Mouse (Mus musculus) neural tube, embryonic 15.5 days (tissue): ENCODE results near the gene Gsta2. TPM values are rescaled to one million over a fixed set of nuclear protein-coding genes. Genes with fewer than 3 reads are reported as not detected.
"Not testable (repeated sequence)": the region's sequence is repeated elsewhere in the genome, so short reads cannot be mapped to it uniquely, and the experiment has no call there.

Source experiments
- ATAC-seq: fragments of 200-750 bp; cut with Nextera tagmentation; 2 replicates; pipeline ENCODE4 v1.8.0; 2017; ENCODE audit warnings: mild to moderate bottlenecking, moderate TSS enrichment, moderate library complexity; ENCODE audit not compliant: low FRiP score
- H3K27ac ChIP-seq: fragments of 300-500 bp; sonication (generic); replicated peaks from 2 replicates; pipeline ENCODE4 v1.5.1; 2015; ENCODE audit warnings: mild to moderate bottlenecking, inconsistent platforms
- H3K27me3 ChIP-seq: fragments of 300-500 bp; sonication (generic); replicated peaks from 2 replicates; pipeline ENCODE4 v1.6.1; 2015; ENCODE audit warnings: inconsistent platforms
- H3K36me3 ChIP-seq: fragments of 300-500 bp; sonication (generic); 2 replicates; pipeline ENCODE4 v1.6.1; 2015; ENCODE audit warnings: inconsistent platforms
- H3K4me1 ChIP-seq: fragments of 300-500 bp; sonication (generic); 2 replicates; pipeline ENCODE4 v1.6.1; 2015; ENCODE audit warnings: inconsistent platforms
- H3K4me2 ChIP-seq: fragments of 300-500 bp; sonication (generic); 2 replicates; pipeline ENCODE4 v1.6.1; 2015; ENCODE audit warnings: inconsistent platforms, mild to moderate bottlenecking, moderate library complexity
- H3K4me3 ChIP-seq: fragments of 300-500 bp; sonication (generic); replicated peaks from 2 replicates; pipeline ENCODE4 v1.5.1; 2015; ENCODE audit warnings: mild to moderate bottlenecking, inconsistent platforms
- H3K9ac ChIP-seq: fragments of 300-500 bp; sonication (generic); replicated peaks from 2 replicates; pipeline ENCODE4 v1.6.1; 2015; ENCODE audit warnings: mild to moderate bottlenecking, inconsistent platforms
- H3K9me3 ChIP-seq: fragments of 300-500 bp; sonication (generic); replicated peaks from 2 replicates; pipeline ENCODE4 v1.6.1; 2016; ENCODE audit warnings: inconsistent platforms
- whole genome bisulfite sequencing: fragments of 180-500 bp; shearing (Covaris S2); methylation state at CpG from one replicate; pipeline ENCODE4 v1.1.7; 2015; ENCODE audit warnings: mixed read lengths; 5-methylcytosine and 5-hydroxymethylcytosine counted together
- polyA plus RNA-seq: library from polyadenylated mRNA; unstranded; fragments of >200 nt; fragmentation: Nextera tagmentation; extraction: Ambion mirVana; gene quantifications from 2 replicates; pipeline ENCODE4 v1.2.1, GENCODE M21; 2015

The Gsta2 gene
- polyA plus RNA-seq, 1 experiment from 2014 or later = not detected

GRCm38 (mm10) chr9:78363374-78363773 is 7.8 kb upstream of the Gsta2 start:
- no peak for ATAC-seq
- WGBS = 78% methylated on average over 6 of the region's 6 CpGs

GRCm38 (mm10) chr9:78360484-78360872 is 4.9 kb upstream of the Gsta2 start:
- no peak overlapping the region for H3K4me3 ChIP-seq
- H3K4me2 ChIP-seq = no peak overlapping the region
- H3K36me3 ChIP-seq = no peaks in the 10 kb centered on the region
- no peaks in the 10 kb centered on the region for H3K27me3 ChIP-seq
- 49% methylated on average over 2 of the region's 2 CpGs for WGBS
- H3K9ac ChIP-seq = no peak overlapping the region
- H3K27ac ChIP-seq = no peak overlapping the region
- H3K4me1 ChIP-seq = no peaks in the 10 kb centered on the region
- H3K9me3 ChIP-seq = no peaks in the 10 kb centered on the region
- ATAC-seq = no peak

More at GRCm38 (mm10) chr9:78363374-78363773, 7.8 kb upstream of the Gsta2 start:
- Histone ChIP-seq H3K27ac (no peak overlapping the region), H3K9me3 (no peaks in the 10 kb centered on the region), H3K4me1 (no peaks in the 10 kb centered on the region), H3K9ac (no peak overlapping the region), H3K4me3 (no peak overlapping the region), H3K27me3 (no peaks in the 10 kb centered on the region), H3K36me3 (no peaks in the 10 kb centered on the region), H3K4me2 (no peak overlapping the region)

GRCm38 (mm10) chr9:78359750-78360483 is 4.3 kb upstream of the Gsta2 start:
- Histone ChIP-seq H3K36me3 (no peaks in the 10 kb centered on the region), H3K9me3 (no peaks in the 10 kb centered on the region), H3K27me3 (no peaks in the 10 kb centered on the region), H3K27ac (no peak overlapping the region), H3K9ac (no peak overlapping the region), H3K4me3 (no peak overlapping the region), H3K4me2 (no peak overlapping the region), H3K4me1 (no peaks in the 10 kb centered on the region)
- WGBS = 88% methylated on average over 6 of the region's 6 CpGs
- ATAC-seq = no peak

- no peaks in the 10 kb centered on the region for H3K27me3 ChIP-seq
- no peak overlapping the region for H3K9ac ChIP-seq
- ATAC-seq = no peak
- H3K27ac ChIP-seq = no peak overlapping the region
- H3K36me3 ChIP-seq = no peaks in the 10 kb centered on the region
- WGBS = 14% methylated on average over 9 of the region's 9 CpGs
- H3K4me1 ChIP-seq = no peaks in the 10 kb centered on the region
- no peaks in the 10 kb centered on the region for H3K9me3 ChIP-seq
- no peak overlapping the region for H3K4me3 ChIP-seq
- H3K4me2 ChIP-seq = no peak overlapping the region
These were observed 2.5 kb upstream of the Gsta2 start for GRCm38 (mm10) chr9:78358053-78358452.

GRCm38 (mm10) chr9:78354665-78355578 is 666 bp downstream of the Gsta2 start:
- Histone ChIP-seq H3K4me3 (no peak overlapping the region), H3K27ac (no peak overlapping the region), H3K4me2 (no peak overlapping the region), H3K9ac (no peak overlapping the region), H3K27me3 (no peaks in the 10 kb centered on the region), H3K9me3 (no peaks in the 10 kb centered on the region), H3K4me1 (no peaks in the 10 kb centered on the region), H3K36me3 (no peaks in the 10 kb centered on the region)
- ATAC-seq = no peak
- 79% methylated on average over 11 of the region's 11 CpGs for WGBS

GRCm38 (mm10) chr9:78351504-78352220 is 3.9 kb downstream of the Gsta2 start:
- ATAC-seq = no peak
- H3K9ac ChIP-seq = no peak overlapping the region
- H3K9me3 ChIP-seq = no peaks in the 10 kb centered on the region
- H3K27ac ChIP-seq = no peak overlapping the region
- H3K36me3 ChIP-seq = no peaks in the 10 kb centered on the region
- no peak overlapping the region for H3K4me3 ChIP-seq
- no peaks in the 10 kb centered on the region for H3K4me1 ChIP-seq
- no peaks in the 10 kb centered on the region for H3K27me3 ChIP-seq
- WGBS = 86% methylated on average over 6 of the region's 6 CpGs
- H3K4me2 ChIP-seq = no peak overlapping the region

- H3K27me3 ChIP-seq, ATAC-seq, H3K9me3 ChIP-seq, H3K27ac ChIP-seq, H3K4me1 ChIP-seq, H3K9ac ChIP-seq, H3K4me3 ChIP-seq, H3K36me3 ChIP-seq, H3K4me2 ChIP-seq: not testable (repeated sequence)
These were observed 5.6 kb downstream of the Gsta2 start for GRCm38 (mm10) chr9:78350007-78350406.

GRCm38 (mm10) chr9:78349141-78349540 is 6.4 kb downstream of the Gsta2 start:
- H3K27me3 ChIP-seq, H3K4me2 ChIP-seq, H3K4me1 ChIP-seq, ATAC-seq, H3K4me3 ChIP-seq, H3K9ac ChIP-seq, H3K27ac ChIP-seq, H3K9me3 ChIP-seq, H3K36me3 ChIP-seq: not testable (repeated sequence)
- 79% methylated on average over 3 of the region's 3 CpGs for WGBS

- H3K27ac ChIP-seq, H3K9ac ChIP-seq, ATAC-seq, H3K4me2 ChIP-seq, H3K4me3 ChIP-seq, H3K27me3 ChIP-seq, H3K9me3 ChIP-seq, H3K36me3 ChIP-seq, H3K4me1 ChIP-seq: not testable (repeated sequence)
- 70% methylated on average over 6 of the region's 6 CpGs for WGBS
These were observed 7.2 kb downstream of the Gsta2 start for GRCm38 (mm10) chr9:78348206-78349004.

- no peak for ATAC-seq
These were observed 8.6 kb downstream of the Gsta2 start for GRCm38 (mm10) chr9:78347004-78347403.

GRCm38 (mm10) chr9:78345235-78345634 is 10.4 kb downstream of the Gsta2 start:
- not testable (repeated sequence) for ATAC-seq, H3K4me1 ChIP-seq, H3K36me3 ChIP-seq, H3K27ac ChIP-seq, H3K27me3 ChIP-seq, H3K4me2 ChIP-seq, H3K9ac ChIP-seq, H3K9me3 ChIP-seq, H3K4me3 ChIP-seq
- WGBS = 57% methylated on average over 4 of the region's 4 CpGs

More at GRCm38 (mm10) chr9:78347004-78347403, 8.6 kb downstream of the Gsta2 start:
- no peak overlapping the region for H3K27ac ChIP-seq
- no peaks in the 10 kb centered on the region for H3K36me3 ChIP-seq
- H3K9ac ChIP-seq = no peak overlapping the region
- WGBS = 79% methylated on average over 3 of the region's 3 CpGs
- no peaks in the 10 kb centered on the region for H3K27me3 ChIP-seq
- H3K9me3 ChIP-seq = no peaks in the 10 kb centered on the region
- H3K4me3 ChIP-seq = no peak overlapping the region
- no peaks in the 10 kb centered on the region for H3K4me1 ChIP-seq
- no peak overlapping the region for H3K4me2 ChIP-seq
